Mouse (Mus musculus) midbrain, postnatal 0 days (tissue): ENCODE results near the gene Ttc7b. TPM values are rescaled to one million over a fixed set of nuclear protein-coding genes. Genes with fewer than 3 reads are reported as not detected.

Experiments
- ATAC-seq: fragments of 200-750 bp; cut with Nextera tagmentation; 2 replicates; pipeline ENCODE4 v1.8.0; 2017; ENCODE audit warnings: moderate number of reproducible peaks, mild to moderate bottlenecking, moderate TSS enrichment, moderate library complexity; ENCODE audit not compliant: low FRiP score
- DNase-seq: peaks from one replicate; pipeline ENCODE4 v3.0.0-alpha.2; 2015; ENCODE audit warnings: low spot score
- H3K27ac ChIP-seq: fragments of 300-500 bp; sonication (generic); 2 replicates; pipeline ENCODE4 v1.5.1; 2014; ENCODE audit warnings: low read depth, mild to moderate bottlenecking, low read length, mixed read lengths
- H3K27me3 ChIP-seq: fragments of 300-500 bp; sonication (generic); 2 replicates; pipeline ENCODE4 v1.6.1; 2014; ENCODE audit warnings: low read length, control low read depth, mixed read lengths; ENCODE audit not compliant: insufficient read depth
- H3K36me3 ChIP-seq: fragments of 300-500 bp; sonication (generic); 2 replicates; pipeline ENCODE4 v1.6.1; 2014; ENCODE audit warnings: low read length, control low read depth, mixed read lengths; ENCODE audit not compliant: insufficient read depth
- H3K4me1 ChIP-seq: fragments of 300-500 bp; sonication (generic); 2 replicates; pipeline ENCODE4 v1.6.1; 2014; ENCODE audit warnings: mild to moderate bottlenecking, control low read depth, antibody characterized with exemption, low read length, mixed read lengths; ENCODE audit not compliant: insufficient read depth
- H3K4me2 ChIP-seq: fragments of 300-500 bp; sonication (generic); 2 replicates; pipeline ENCODE4 v1.6.1; 2014; ENCODE audit warnings: low read depth, mild to moderate bottlenecking, low read length, mixed read lengths; ENCODE audit not compliant: poor library complexity, severe bottlenecking
- H3K4me3 ChIP-seq: fragments of 300-500 bp; sonication (generic); 2 replicates; pipeline ENCODE4 v1.5.1; 2014; ENCODE audit warnings: low read depth, mild to moderate bottlenecking, low read length, moderate library complexity
- H3K9ac ChIP-seq: fragments of 300-500 bp; sonication (generic); replicated peaks from 2 replicates; pipeline ENCODE4 v1.6.1; 2014; ENCODE audit warnings: mild to moderate bottlenecking, low read length, moderate library complexity, mixed read lengths; ENCODE audit not compliant: poor library complexity, severe bottlenecking
- H3K9me3 ChIP-seq: fragments of 300-500 bp; sonication (generic); 2 replicates; pipeline ENCODE4 v1.6.1; 2016; ENCODE audit warnings: low read length, control low read depth
- CTCF ChIP-seq: IDR thresholded peaks from 2 replicates; pipeline ENCODE4 v1.5.1; 2016; ENCODE audit warnings: antibody characterized with exemption, mild to moderate bottlenecking
- WGBS: fragments of 180-500 bp; shearing (Covaris S2); extraction: QIAGEN DNeasy Blood & Tissue Kit; methylation state at CpG from one replicate; pipeline ENCODE4 v1.1.7; 2014; 5-methylcytosine and 5-hydroxymethylcytosine counted together
- polyA plus RNA-seq: library from polyadenylated mRNA; unstranded; fragments of >200 nt; fragmentation: Nextera tagmentation; extraction: Ambion mirVana; gene quantifications from 2 replicates; pipeline ENCODE4 v1.2.1, GENCODE M21; 2015
- total RNA-seq: library from RNA; depleted of rRNA; stranded (reverse); fragments of >200 nt; gene quantifications from 2 replicates; pipeline ENCODE4 v1.2.3, GENCODE M21; 2014

The Ttc7b gene
- total and polyA plus RNA-seq, 2 experiments from 2014 or later: 8.7 to 38.9 TPM

GRCm38 (mm10) chr12:100520077-100520793 is 391 bp downstream of the Ttc7b start:
- peak overlapping the region; percentile 89 for H3K4me3 ChIP-seq
- no peaks in the 10 kb centered on the region for H3K27me3 ChIP-seq
- H3K9ac ChIP-seq: peak overlapping the region; percentile 96
- H3K27ac ChIP-seq: peak overlapping the region; percentile 90
- peak overlapping the region; percentile 86 for H3K4me2 ChIP-seq
- H3K9me3 ChIP-seq: no peaks in the 10 kb centered on the region
- TF ChIP-seq CTCF: no peak
- H3K4me1 ChIP-seq: peaks cover 15% of the 10 kb centered on the region
- peak; percentile 57 for ATAC-seq
- whole genome bisulfite sequencing: under 1% methylated on average over 74 of the region's 76 CpGs
- peak; percentile 44 for DNase-seq
- H3K36me3 ChIP-seq: no peaks in the 10 kb centered on the region

- H3K4me2 ChIP-seq: peak overlapping the region; percentile 86
- peak overlapping the region; percentile 89 for H3K4me3 ChIP-seq
- DNase-seq (peak; percentile 48), ATAC-seq (peak; percentile 54)
- H3K27me3 ChIP-seq: no peaks in the 10 kb centered on the region
- peak; percentile 8; the same call in 1 of the 2 replicates for TF ChIP-seq CTCF
- H3K9me3 ChIP-seq: no peaks in the 10 kb centered on the region
- WGBS: 36% methylated on average over 7 of the region's 7 CpGs
- H3K27ac ChIP-seq: peak overlapping the region; percentile 90
- peaks cover 15% of the 10 kb centered on the region for H3K4me1 ChIP-seq
- peak overlapping the region; percentile 96 for H3K9ac ChIP-seq
- H3K36me3 ChIP-seq: no peaks in the 10 kb centered on the region
Measured at GRCm38 (mm10) chr12:100519684-100520076, 946 bp downstream of the Ttc7b start.

GRCm38 (mm10) chr12:100517371-100517770 is 3.3 kb downstream of the Ttc7b start:
- Histone ChIP-seq H3K27me3 (no peaks in the 10 kb centered on the region), H3K9ac (no peak overlapping the region), H3K36me3 (0 out of 2 replicates have a peak, but pooled peaks cover 5% of the 10 kb centered on the region), H3K4me1 (peaks cover 15% of the 10 kb centered on the region), H3K4me2 (no peak overlapping the region), H3K4me3 (no peak overlapping the region), H3K9me3 (no peaks in the 10 kb centered on the region), H3K27ac (no peak overlapping the region)
- 90% methylated on average over 9 of the region's 9 CpGs for whole genome bisulfite sequencing
- DNase-seq (no peak), ATAC-seq (no peak)
- TF ChIP-seq CTCF: no peak

- H3K27ac ChIP-seq: no peak overlapping the region
- 100% methylated on average over 1 of the region's 1 CpGs for WGBS
- no peak for ATAC-seq
Measured at GRCm38 (mm10) chr12:100516161-100516838, 4.3 kb downstream of the Ttc7b start.

GRCm38 (mm10) chr12:100515493-100515892 is 5.1 kb downstream of the Ttc7b start:
- no peak overlapping the region for H3K4me2 ChIP-seq
- H3K27me3 ChIP-seq: no peaks in the 10 kb centered on the region
- peaks cover 15% of the 10 kb centered on the region for H3K4me1 ChIP-seq
- no peak overlapping the region for H3K27ac ChIP-seq
- 96% methylated on average over 4 of the region's 4 CpGs for WGBS
- H3K36me3 ChIP-seq: 0 out of 2 replicates have a peak, but pooled peaks cover 5% of the 10 kb centered on the region
- H3K9ac ChIP-seq: no peak overlapping the region
- TF ChIP-seq CTCF: no peak
- H3K9me3 ChIP-seq: no peaks in the 10 kb centered on the region
- DNase-seq: no peak
- no peak for ATAC-seq
- H3K4me3 ChIP-seq: no peak overlapping the region

More at GRCm38 (mm10) chr12:100516161-100516838, 4.3 kb downstream of the Ttc7b start:
- 0 out of 2 replicates have a peak, but pooled peaks cover 5% of the 10 kb centered on the region for H3K36me3 ChIP-seq
- no peak for DNase-seq
- H3K4me1 ChIP-seq: peaks cover 15% of the 10 kb centered on the region
- no peak overlapping the region for H3K4me2 ChIP-seq
- H3K9me3 ChIP-seq: no peaks in the 10 kb centered on the region
- no peak overlapping the region for H3K9ac ChIP-seq
- TF ChIP-seq CTCF: no peak
- no peak overlapping the region for H3K4me3 ChIP-seq
- no peaks in the 10 kb centered on the region for H3K27me3 ChIP-seq

- H3K27ac ChIP-seq: no peak overlapping the region
- no peak overlapping the region for H3K4me3 ChIP-seq
- no peaks in the 10 kb centered on the region for H3K9me3 ChIP-seq
- ATAC-seq (no peak), DNase-seq (no peak)
- peaks cover 11% of the 10 kb centered on the region for H3K4me1 ChIP-seq
- H3K36me3 ChIP-seq: peaks cover 6% of the 10 kb centered on the region; the same call in 1 of the 2 replicates
- no peak overlapping the region for H3K9ac ChIP-seq
- no peak overlapping the region for H3K4me2 ChIP-seq
- H3K27me3 ChIP-seq: no peaks in the 10 kb centered on the region
- TF ChIP-seq CTCF: no peak
- WGBS: 91% methylated on average over 1 of the region's 1 CpGs
Measured at GRCm38 (mm10) chr12:100514611-100515010, 6.0 kb downstream of the Ttc7b start.
